In the genomic region with DNA sequence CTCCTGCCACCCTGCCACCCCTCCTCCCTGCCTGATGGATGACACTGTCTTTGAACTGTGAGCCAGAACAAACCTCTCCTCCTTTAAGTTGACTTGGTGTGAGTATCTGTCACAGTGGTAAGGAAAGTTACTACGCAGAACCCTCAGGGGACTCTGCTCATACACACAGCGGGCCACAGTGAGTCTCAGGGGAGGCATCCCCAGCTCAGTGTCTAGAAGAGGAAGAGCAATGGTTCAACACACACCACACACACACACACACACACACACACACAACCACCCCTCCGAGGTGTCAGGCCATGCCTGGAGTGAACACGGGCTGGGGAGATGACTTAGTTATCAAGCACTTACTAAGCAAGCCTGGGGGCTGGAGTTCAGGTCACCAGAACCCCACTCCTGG, we compare ENCODE assay signal across 22 mouse cellular contexts. TPM values are rescaled to one million over a fixed set of nuclear protein-coding genes. Genes with fewer than 3 reads are reported as not detected.
DNase-seq lines count a peak whose midpoint lies in the region; ATAC-seq and TF ChIP-seq lines count a peak whose summit lies in the region.
"Had no signal": no experiment of that assay in that cellular context is flagged by ENCODE, and none has a peak within 500 bp of the region (broad histone marks: within the 10 kb centered on the region; RNA-seq: fewer than 3 reads in every experiment).

No protein-coding gene starts in this region.

- in situ Hi-C loops in CH12.LX (cut with MboI; ENCODE audit: low pct_ligation_motif_present, low pct_unique_long_range_greater_than_20kb, low sequenced_read_pairs), result no loop called here

- DNase-seq in spleen, adult 18-20 months, result peak; percentile 19 to 27
- DNase-seq in spleen, postnatal 4 days (ENCODE audit: low spot score in 2 of 2), result no peak
- no peak for DNase-seq in testis, postnatal 10 days (ENCODE audit: low spot score)
- peak; percentile 73 for DNase-seq in CH12.LX (ENCODE audit: extremely low read depth)
- no peak for DNase-seq in hindbrain, postnatal 0 days (ENCODE audit: low spot score)
- no peak for DNase-seq in lung, postnatal 36 days
- DNase-seq: adrenal gland, adult 2 months; adrenal gland, postnatal 10 days; adrenal gland, postnatal 25 days; cerebellum, adult 11 months; cerebellum, adult 2 months; cerebellum, adult 9-10 months; cerebellum, postnatal 10 days; cerebellum, postnatal 25 days; forebrain, postnatal 0 days had no signal

- no peaks in the 10 kb centered on the region for H3K9me3 ChIP-seq in CH12.LX (replicated peaks; ENCODE audit: low read length)
- no peaks in the 10 kb centered on the region for H3K9me3 ChIP-seq in hindbrain, postnatal 0 days (ENCODE audit: low read length)
- H3K9me3 ChIP-seq: embryonic facial prominence, embryonic 10.5 days; embryonic facial prominence, embryonic 12.5 days; forebrain, embryonic 13.5 days; forebrain, embryonic 15.5 days had no signal

- no peaks in the 10 kb centered on the region for H3K27me3 ChIP-seq in testis, adult 2 months (ENCODE audit: control insufficient read depth, insufficient read depth, low read length)
- H3K27me3 ChIP-seq in CH12.LX (replicated peaks), result peaks cover 82% of the 10 kb centered on the region
- 0 out of 2 replicates have a peak, but pooled peaks cover 11% of the 10 kb centered on the region for H3K27me3 ChIP-seq in hindbrain, postnatal 0 days (ENCODE audit: insufficient read depth, low read length)
- H3K27me3 ChIP-seq: embryonic facial prominence, embryonic 12.5 days had no signal

- ATAC-seq in hindbrain, postnatal 0 days, result no peak
- ATAC-seq: CD4-positive, CD25-positive, alpha-beta regulatory T cell, adult 4 months; forebrain, embryonic 13.5 days; forebrain, embryonic 15.5 days; forebrain, postnatal 0 days had no signal

- no peaks in the 10 kb centered on the region for H3K36me3 ChIP-seq in testis, adult 2 months (ENCODE audit: control insufficient read depth, insufficient read depth, low read length)
- no peaks in the 10 kb centered on the region for H3K36me3 ChIP-seq in CH12.LX (replicated peaks in 1 of 2; ENCODE audit: control insufficient read depth in 1 of 2, insufficient read depth in 1 of 2, low read length in 1 of 2)
- no peaks in the 10 kb centered on the region for H3K36me3 ChIP-seq in hindbrain, postnatal 0 days (ENCODE audit: insufficient read depth, low read length)
- H3K36me3 ChIP-seq: embryonic facial prominence, embryonic 10.5 days; embryonic facial prominence, embryonic 12.5 days; forebrain, embryonic 15.5 days had no signal

- H3K4me2 ChIP-seq in CH12.LX (ENCODE audit: insufficient read depth, low read depth, poor library complexity, severe bottlenecking), result no peak overlapping the region
- no peak overlapping the region for H3K4me2 ChIP-seq in hindbrain, postnatal 0 days (ENCODE audit: low read depth, low read length)
- H3K4me2 ChIP-seq: embryonic facial prominence, embryonic 12.5 days; forebrain, embryonic 13.5 days; forebrain, embryonic 15.5 days had no signal

- no peak for TF ChIP-seq EP300 in CH12.LX (IDR thresholded peaks at IDR 0.05; ENCODE audit: low read length)

- peaks cover 8% of the 10 kb centered on the region for H3K4me1 ChIP-seq in testis, adult 2 months (ENCODE audit: control insufficient read depth, insufficient read depth, low read length)
- H3K4me1 ChIP-seq in CH12.LX (ENCODE audit: control insufficient read depth in 1 of 2, insufficient read depth in 2 of 2), result peaks cover 9 to 10% of the 10 kb centered on the region in 2 experiments
- no peaks in the 10 kb centered on the region for H3K4me1 ChIP-seq in hindbrain, postnatal 0 days (ENCODE audit: insufficient read depth, low read length)

- dilution Hi-C loops in CH12.LX (cut with MboI; ENCODE audit: extremely low pct_ligation_motif_present, extremely low pct_unique_long_range_greater_than_20kb, low sequenced_read_pairs), result no loop called here

- WGBS in hindbrain, postnatal 0 days, result 89% methylated on average over 4 of the region's 4 CpGs

- no peak overlapping the region for H3K27ac ChIP-seq in testis, adult 2 months (ENCODE audit: control insufficient read depth, insufficient read depth, low read depth, low read length)
- no peak overlapping the region for H3K27ac ChIP-seq in CH12.LX (ENCODE audit: insufficient read depth, low read depth)
- no peak overlapping the region for H3K27ac ChIP-seq in hindbrain, postnatal 0 days
- H3K27ac ChIP-seq: embryonic facial prominence, embryonic 10.5 days; embryonic facial prominence, embryonic 12.5 days; forebrain, embryonic 13.5 days; forebrain, embryonic 15.5 days had no signal

- no peak for TF ChIP-seq RAD21 in CH12.LX (IDR thresholded peaks at IDR 0.05; ENCODE audit: low read depth, low read length)

- no peak for TF ChIP-seq CTCF in testis, adult 2 months (IDR thresholded peaks at IDR 0.05; ENCODE audit: control insufficient read depth, insufficient read depth, insufficient replicate concordance, low read depth, low read length)
- TF ChIP-seq CTCF in CH12.LX (conservative IDR thresholded peaks at IDR 0.05 in 1 of 2, IDR thresholded peaks at IDR 0.05 in 1 of 2; ENCODE audit: low read depth in 2 of 2, low read length in 2 of 2), result no peak
- TF ChIP-seq CTCF in hindbrain, postnatal 0 days (IDR thresholded peaks at IDR 0.05; ENCODE audit: low read depth), result no peak

- peak overlapping the region; percentile 87 for H3K4me3 ChIP-seq in testis, adult 2 months (ENCODE audit: control insufficient read depth, low read depth, low read length)
- H3K4me3 ChIP-seq in CH12.LX (replicated peaks in 1 of 3; ENCODE audit: low read depth in 2 of 3, low read length in 2 of 3, poor library complexity in 1 of 3), result no peak overlapping the region
- no peak overlapping the region for H3K4me3 ChIP-seq in hindbrain, postnatal 0 days (ENCODE audit: low read length)
- H3K4me3 ChIP-seq: embryonic facial prominence, embryonic 10.5 days; embryonic facial prominence, embryonic 12.5 days; forebrain, embryonic 13.5 days; forebrain, embryonic 15.5 days had no signal

- TF ChIP-seq POLR2A in testis, adult 2 months (IDR thresholded peaks at IDR 0.05; ENCODE audit: control insufficient read depth, low read depth, low read length), result no peak
- TF ChIP-seq POLR2A in CH12.LX (IDR thresholded peaks at IDR 0.05; ENCODE audit: low read depth, low read length), result no peak

- no peaks in the 10 kb centered on the region for H3K79me2 ChIP-seq in CH12.LX (replicated peaks; ENCODE audit: control insufficient read depth, extremely low read depth, insufficient read depth, poor library complexity, severe bottlenecking)

- H3K9ac ChIP-seq in CH12.LX (ENCODE audit: insufficient read depth, low read depth), result no peak overlapping the region
- no peak overlapping the region for H3K9ac ChIP-seq in hindbrain, postnatal 0 days (replicated peaks; ENCODE audit: low read length)
- H3K9ac ChIP-seq: embryonic facial prominence, embryonic 12.5 days; forebrain, embryonic 13.5 days; forebrain, embryonic 15.5 days; forebrain, postnatal 0 days had no signal

TF ChIP-seq in CH12.LX, 34 proteins besides CTCF, POLR2A, EP300 and RAD21:
- TF ChIP-seq KAT2A (IDR thresholded peaks at IDR 0.05; ENCODE audit: insufficient replicate concordance, low read length) (0 out of 2 replicates have a peak, but pooled peaks have one; percentile 35), ELF1 (IDR thresholded peaks at IDR 0.05; ENCODE audit: low read depth, low read length) (no peak), BHLHE40 (IDR thresholded peaks at IDR 0.05; ENCODE audit: low read depth, low read length) (peak; percentile 12; the same call in 1 of the 2 replicates), IRF4 (IDR thresholded peaks at IDR 0.05; ENCODE audit: low read depth, low read length) (0 out of 2 replicates have a peak, but pooled peaks have one; percentile 24)

RNA-seq across cellular contexts. Expression of gene 4932438H23Rik, which starts 33.5 kb away (rescaled TPM):
- 37.7 and 38.8 TPM in 2 replicates for polyA plus RNA-seq in testis, adult 2 months (2012; rRNA removed)
- not detected in 2 replicates for total RNA-seq in CH12.LX (2012; rRNA removed)
- not detected in 2 replicates for total RNA-seq in CH12.LX (2014; rRNA removed)
- not detected in 2 replicates for polyA plus RNA-seq in CH12.LX (2012; ENCODE audit: insufficient read length, low read depth)
- 1.6 and 2.0 TPM in 2 replicates for total RNA-seq in hindbrain, postnatal 0 days (2014; rRNA removed)
- 0.94 and 2.0 TPM in 2 replicates for polyA plus RNA-seq in hindbrain, postnatal 0 days (2015; fragmentation: Nextera tagmentation; extraction: Ambion mirVana)
- total RNA-seq: adrenal gland, postnatal 25 days; MEL had no signal
- polyA plus RNA-seq: adrenal gland, adult 2 months; embryonic facial prominence, embryonic 10.5 days had no signal

Comparison
In these comparisons a context has a peak if more than half of its experiments do, and no peak if none do; other contexts are left out.
1. DNase-seq: peak in spleen, adult 18-20 months (2 of 2) and CH12.LX (single experiment); none in spleen, postnatal 4 days (0 of 2), testis, postnatal 10 days (single experiment), hindbrain, postnatal 0 days (single experiment) and lung, postnatal 36 days (single experiment).
2. RNA of gene 4932438H23Rik, which starts 33.5 kb away (polyA plus RNA-seq): 37.7 to 38.8 TPM in testis, adult 2 months; 0.94 to 2.0 TPM in hindbrain, postnatal 0 days and not detected in CH12.LX; every median in the first group is over 10 times any median in the second.